Mouse (Mus musculus) urinary bladder, postnatal 36 days (tissue): ENCODE data around the gene Fndc8.

Source experiments
- DNase-seq, 2 experiments: peaks; one replicate each; pipeline ENCODE4 v3.0.0; 2022; ENCODE audit warnings: low spot score in 2 of 2, mixed read lengths in 1 of 2

The Fndc8 gene

GRCm38 (mm10) chr11:82891936-82892335, at the start of gene Fndc8:
Gene Fndc8, plus strand, starts transcription at chr11:82892124.
- DNase-seq, result no peak

DNA sequence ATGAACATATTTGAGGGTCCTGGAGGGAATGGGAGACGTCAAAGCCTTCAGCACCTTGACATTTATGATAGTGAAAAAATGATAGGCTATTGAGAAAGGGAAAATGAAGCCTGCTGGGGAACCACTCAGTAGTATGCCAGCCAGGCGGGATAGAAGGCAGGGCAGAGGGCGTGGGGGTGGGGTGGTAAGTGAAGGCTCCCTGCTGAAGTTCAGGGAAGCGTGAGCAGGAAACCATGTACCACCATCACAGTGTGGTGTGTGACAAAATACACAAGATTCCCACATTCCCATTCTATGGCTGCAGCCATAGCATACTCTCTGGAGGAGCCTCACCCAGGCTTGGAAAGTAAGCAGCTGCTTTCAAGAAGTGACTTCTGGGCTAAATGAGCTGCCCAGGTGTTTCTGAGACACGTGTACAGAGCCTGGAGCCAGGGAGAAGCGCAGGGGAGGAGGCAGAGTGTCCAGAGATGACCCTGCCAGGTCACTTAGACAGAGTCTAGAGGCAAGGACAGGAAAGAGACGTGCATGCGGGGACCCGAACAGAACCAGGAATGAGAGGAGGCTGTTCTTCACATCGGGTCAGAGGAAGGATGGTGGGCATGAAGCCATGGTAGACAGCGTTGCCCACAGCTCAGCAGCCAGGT, 47.0 kb upstream of the Fndc8 start:
- no peak for DNase-seq

DNA sequence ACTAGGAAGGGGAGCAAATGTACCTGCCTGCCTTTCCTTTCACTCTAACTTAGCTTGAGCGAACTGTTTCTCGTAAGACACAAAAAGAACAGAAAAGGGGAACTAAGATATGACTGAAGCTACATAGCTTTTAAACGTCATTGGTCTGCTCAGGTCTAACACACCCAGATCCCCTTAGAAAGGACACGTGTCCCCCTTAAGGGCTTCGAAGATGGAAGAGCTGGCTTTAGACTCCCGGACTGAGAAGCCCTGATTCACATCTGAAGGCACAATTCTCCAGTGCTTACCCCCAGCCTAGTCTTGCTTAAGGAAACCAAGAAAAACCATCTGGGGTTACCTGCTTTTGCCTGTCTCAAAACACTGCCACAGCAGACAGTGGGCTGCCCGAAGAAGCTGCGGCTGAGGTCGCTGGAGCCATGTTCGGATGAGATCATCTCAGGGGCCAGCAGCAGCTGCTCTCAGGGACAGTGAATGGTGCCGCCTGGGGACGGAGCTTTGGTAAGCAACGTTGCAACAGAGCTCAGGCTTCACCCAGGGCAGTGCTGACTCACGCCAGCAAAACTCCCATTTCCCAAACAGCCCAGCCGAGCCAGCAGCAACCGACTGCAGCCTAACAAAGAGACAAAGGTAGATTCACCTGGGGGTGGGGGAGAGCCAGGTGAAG, 46.4 kb upstream of the Fndc8 start:
- DNase-seq, result peak; percentile 64 to 81

DNA sequence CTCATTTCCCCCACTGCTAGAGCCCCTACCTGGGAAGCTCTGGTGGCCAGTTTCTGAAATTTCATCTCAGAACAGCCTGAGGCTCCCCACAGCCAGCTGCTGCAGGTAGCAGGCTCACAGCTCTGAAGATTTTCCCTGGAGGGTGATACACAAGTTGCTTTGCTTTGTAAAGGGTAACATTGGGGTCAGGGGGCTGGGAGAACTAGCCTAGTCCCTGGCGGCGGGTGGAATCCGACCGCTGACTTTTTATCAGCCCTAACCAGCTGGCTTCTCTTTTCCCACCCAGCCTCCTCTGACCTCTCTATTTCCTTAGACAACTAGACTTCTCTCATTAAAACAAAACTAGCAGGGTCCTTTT, 45.9 kb upstream of the Fndc8 start:
- DNase-seq, result no peak

DNA sequence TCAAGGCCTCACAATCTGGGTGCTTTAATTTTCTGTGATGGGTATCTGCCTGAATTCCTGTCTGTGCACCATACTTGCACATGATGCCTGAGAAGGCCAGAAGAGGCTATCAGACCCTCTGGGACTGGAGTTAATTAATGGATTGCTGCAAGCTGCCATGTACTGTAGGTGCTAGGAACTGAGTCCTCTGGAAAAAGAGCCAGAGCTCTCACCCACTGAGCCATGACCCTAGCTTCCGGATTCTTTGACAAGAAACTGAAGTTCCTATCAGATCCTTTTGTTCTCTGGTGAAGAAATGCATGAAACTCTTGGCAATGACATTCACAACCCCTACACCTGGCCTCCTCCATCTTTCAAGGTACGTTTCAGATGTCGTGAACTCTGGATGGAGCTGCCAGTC, 45.0 kb upstream of the Fndc8 start:
- DNase-seq, result no peak

- DNase-seq, result no peak
Measured at GRCm38 (mm10) chr11:82847571-82848000, 44.3 kb upstream of the Fndc8 start.

DNA sequence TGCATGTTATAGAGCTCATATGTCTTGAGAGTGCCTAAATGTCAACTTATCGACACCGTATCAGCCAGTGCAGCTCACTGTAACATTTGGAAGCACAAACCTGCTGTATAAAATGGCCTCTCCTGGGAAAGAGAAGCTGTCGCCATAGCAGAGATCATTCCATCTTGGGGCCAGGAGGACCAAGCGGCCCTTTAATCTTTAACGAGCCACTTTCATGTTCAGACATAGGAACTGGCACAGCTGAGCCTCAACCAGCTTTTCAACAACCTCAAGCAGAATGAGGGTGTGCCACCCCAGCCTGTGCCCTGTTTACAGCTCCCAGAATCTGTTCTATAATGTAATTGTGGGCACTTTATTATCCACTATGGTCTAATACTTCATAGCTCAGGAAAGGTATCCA, 41.7 kb upstream of the Fndc8 start:
- DNase-seq, result no peak

- DNase-seq, result no peak
Measured at GRCm38 (mm10) chr11:82852115-82852514, 39.8 kb upstream of the Fndc8 start.

GRCm38 (mm10) chr11:82852540-82852939, 39.4 kb upstream of the Fndc8 start:
- DNase-seq, result no peak

DNA sequence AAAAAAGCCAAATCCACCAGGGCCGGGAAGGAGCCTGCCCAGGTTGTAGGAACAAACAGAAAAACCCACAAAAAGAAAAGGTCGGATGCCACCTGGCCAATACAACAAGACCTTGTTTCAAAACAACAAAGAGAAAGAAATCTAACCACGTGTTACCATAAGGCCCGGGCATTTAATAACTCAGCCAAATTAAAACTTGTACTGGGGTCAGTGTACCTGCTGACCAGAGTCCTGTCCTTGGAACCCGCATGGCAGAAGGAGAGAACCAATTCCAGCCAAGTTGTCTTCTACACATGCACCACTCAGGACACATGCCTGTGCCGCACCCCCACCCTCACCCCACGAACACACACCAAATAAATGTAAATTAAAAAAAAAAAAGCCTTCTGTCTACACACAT, 39.0 kb upstream of the Fndc8 start:
- no peak for DNase-seq

GRCm38 (mm10) chr11:82854111-82854510, 37.8 kb upstream of the Fndc8 start:
- DNase-seq, result no peak

DNA sequence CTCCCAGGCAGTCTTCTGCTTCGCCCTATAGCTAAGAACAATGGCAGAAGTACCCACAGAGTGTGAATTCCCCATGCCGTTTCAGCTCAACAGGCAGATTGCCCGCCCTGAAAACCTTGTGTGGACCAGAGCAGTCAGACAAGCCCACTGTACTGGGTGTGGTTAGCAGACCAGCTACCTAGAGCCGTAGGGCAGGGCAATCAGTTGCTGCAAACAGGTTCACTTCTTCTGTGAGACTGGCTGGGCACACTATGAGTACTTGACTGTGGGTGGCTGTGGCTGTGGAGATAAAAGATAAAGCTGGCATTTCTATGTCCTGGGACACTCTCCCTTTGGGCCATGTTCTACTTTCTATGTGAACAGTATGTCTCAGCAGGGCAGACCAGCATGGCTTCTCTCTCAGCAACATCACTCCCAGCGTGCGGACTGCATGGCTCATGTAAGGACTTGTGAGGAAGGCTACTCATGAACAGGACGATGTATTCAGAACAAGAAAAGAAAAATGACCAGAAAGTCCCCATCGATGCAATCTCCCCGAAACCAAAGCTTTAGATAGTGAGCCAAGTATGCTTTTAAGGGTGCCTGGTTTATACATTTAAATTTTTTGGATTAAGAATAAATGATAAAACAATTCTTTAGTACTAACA, 36.5 kb upstream of the Fndc8 start:
- no peak for DNase-seq

DNA sequence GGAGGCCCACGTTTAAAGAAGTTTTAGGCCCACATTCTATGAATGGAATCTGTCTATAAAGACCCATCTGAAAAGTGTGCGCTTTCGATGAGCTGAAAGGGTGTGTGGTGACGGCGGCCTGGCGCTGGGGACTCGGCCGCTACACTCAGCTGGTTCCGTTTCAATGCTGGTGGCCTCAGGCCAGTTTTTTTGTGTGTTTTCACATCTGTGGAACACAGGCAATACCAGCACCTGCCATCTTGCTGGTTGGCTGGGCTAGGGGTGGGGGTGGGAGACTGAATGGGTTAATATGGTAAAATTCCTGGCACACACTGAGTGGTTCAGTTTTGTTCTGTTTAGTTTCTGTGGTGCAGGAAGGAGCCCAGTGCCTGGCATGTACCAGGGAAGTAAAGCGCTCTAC, 35.9 kb upstream of the Fndc8 start:
- no peak for DNase-seq

DNA sequence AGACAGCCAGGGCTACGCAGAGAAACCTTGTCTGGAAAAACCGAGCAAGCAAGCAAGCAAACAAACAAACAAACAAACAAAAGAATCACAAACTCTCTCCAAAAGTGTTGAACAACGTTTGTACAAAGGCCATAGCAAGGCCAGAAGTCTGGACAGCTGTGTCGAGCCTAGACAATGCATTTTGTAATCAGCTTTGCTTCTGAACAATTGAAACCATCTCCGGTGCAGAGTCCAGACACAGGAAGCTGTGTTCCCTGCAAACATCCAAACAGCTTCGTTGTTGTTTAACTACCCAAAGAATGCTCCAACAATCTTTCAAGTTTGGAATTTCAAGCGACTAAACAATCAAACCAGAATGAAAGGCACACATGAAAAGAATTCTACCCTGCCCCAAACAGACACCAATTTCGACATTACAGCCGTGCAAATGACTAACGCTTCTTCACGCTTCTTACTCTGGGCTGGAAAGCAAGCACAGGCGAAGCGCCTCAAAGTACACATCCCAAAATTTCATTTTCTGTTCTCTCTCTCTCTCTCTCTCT, 34.5 kb upstream of the Fndc8 start:
- no peak for DNase-seq

GRCm38 (mm10) chr11:82860759-82861158, 31.2 kb upstream of the Fndc8 start:
- no peak for DNase-seq

GRCm38 (mm10) chr11:82861558-82861957, 30.4 kb upstream of the Fndc8 start:
- DNase-seq, result peak in 1 of 2 experiments; percentile 28

- no peak for DNase-seq
Measured at GRCm38 (mm10) chr11:82862638-82863037, 29.3 kb upstream of the Fndc8 start.

GRCm38 (mm10) chr11:82863059-82863458, 28.9 kb upstream of the Fndc8 start:
- no peak for DNase-seq

- DNase-seq, result no peak
Measured at GRCm38 (mm10) chr11:82863488-82863931, 28.4 kb upstream of the Fndc8 start.

GRCm38 (mm10) chr11:82865957-82866356, 26.0 kb upstream of the Fndc8 start:
- no peak for DNase-seq

- DNase-seq, result no peak
Measured at GRCm38 (mm10) chr11:82866850-82867564, 24.9 kb upstream of the Fndc8 start.

DNA sequence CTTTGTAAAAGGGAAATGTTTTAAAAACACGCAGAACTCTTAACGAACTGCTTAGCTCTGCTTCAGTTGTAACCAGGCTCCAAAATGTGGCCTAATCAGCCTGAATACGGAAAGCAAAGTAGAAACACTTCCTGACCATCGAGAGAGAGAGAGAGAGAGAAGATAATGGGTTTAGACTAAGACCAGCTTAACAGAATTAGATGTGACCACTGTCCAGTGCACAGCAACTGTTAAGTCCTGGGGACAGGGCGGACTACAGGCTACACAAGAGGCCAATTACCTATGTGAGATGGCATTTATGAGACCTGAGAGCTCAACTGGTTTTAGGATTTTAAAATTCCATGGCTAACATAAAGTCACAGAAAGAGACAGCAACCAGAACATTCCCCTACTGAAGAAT, 24.0 kb upstream of the Fndc8 start:
- DNase-seq, result no peak
